Mouse (Mus musculus): ENCODE data around the gene Elane. TPM values are rescaled to one million over a fixed set of nuclear protein-coding genes. Genes with fewer than 3 reads are reported as not detected.
A peak's percentile ranks its signal among the peaks of the same experiment; 100 is the strongest.

Gene Elane
- polyA plus RNA-seq, 1 experiment from 2014 or later = 0.18 TPM

DNA sequence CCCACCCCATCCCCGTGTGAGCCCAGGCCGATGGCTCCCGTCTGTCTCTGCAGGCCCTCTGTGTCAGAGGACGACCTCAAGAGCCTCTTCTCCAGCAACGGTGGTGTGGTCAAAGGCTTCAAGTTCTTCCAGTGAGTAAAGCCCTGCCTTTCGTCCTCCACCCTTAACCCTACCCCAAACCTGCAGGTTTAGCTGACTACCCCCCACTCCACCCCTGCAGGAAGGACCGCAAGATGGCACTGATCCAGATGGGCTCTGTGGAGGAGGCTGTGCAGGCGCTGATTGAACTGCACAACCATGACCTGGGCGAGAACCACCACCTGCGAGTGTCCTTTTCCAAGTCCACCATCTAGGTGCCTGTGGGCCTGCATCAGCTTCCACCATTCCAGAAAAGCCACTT, 23.1 kb upstream of the Elane start:
- DNase-seq (ENCODE audit: low spot score, missing footprints) (no peak), ATAC-seq (ENCODE audit: low FRiP score) (no peak)
- no peaks in the 10 kb centered on the region for H3K9me3 ChIP-seq (ENCODE audit: control insufficient read depth, low read length)
- H3K4me3 ChIP-seq (ENCODE audit: low read depth, low read length) = no peak overlapping the region
- H3K4me2 ChIP-seq = no peak overlapping the region
- H3K36me3 ChIP-seq (ENCODE audit: control insufficient read depth, insufficient read depth, low read length) = peaks cover 53% of the 10 kb centered on the region
- WGBS = 83% methylated on average over 10 of the region's 10 CpGs
- no peaks in the 10 kb centered on the region for H3K27me3 ChIP-seq (ENCODE audit: control insufficient read depth, insufficient read depth, low read length)
- H3K27ac ChIP-seq (ENCODE audit: low read depth, low read length) = no peak overlapping the region
- peaks cover 5% of the 10 kb centered on the region for H3K4me1 ChIP-seq (ENCODE audit: control insufficient read depth, insufficient read depth, low read length)
- H3K9ac ChIP-seq (ENCODE audit: low read length) = no peak overlapping the region

DNA sequence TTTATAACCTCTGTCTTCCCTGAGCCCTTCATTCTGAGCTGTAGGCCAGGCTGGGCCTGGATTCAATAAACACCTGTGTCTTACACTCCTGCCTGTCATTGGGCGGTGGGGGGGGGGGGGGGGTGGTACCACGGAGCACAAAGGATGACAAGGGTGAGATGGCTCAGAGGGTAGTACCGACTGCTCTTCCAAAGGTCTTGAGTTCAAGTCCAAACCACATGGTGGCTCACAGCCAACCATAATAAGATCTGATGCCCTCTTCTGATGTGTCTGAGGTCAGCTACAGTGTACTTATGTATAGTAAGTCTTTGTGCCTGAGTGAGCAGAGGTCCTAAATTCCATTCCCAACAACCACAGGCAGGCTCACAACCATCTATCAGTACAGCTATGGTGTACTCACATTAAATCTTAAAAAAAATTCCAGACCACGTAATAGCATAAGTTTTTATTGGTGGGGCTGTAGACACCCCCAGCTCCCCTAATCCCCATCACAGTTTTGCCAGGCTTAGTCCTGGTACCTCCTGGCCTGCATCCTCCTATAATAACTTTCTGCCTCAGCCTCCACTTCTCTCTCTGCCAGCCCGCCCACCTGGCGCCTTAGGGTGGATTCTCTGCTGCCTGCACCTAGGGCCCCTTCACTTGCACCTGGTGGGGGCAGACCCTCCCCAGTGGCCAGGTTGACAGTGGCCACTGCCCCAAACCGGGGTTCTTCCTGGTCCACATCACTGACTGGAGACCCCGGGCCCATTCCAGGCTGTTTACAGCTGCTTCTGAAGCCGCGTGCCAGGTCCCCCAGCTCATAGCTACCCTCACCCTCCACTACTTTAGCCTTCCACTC, 21.5 kb upstream of the Elane start:
- Histone ChIP-seq H3K4me3 (ENCODE audit: low read depth, low read length) (no peak overlapping the region), H3K4me2 (no peak overlapping the region), H3K36me3 (ENCODE audit: control insufficient read depth, insufficient read depth, low read length) (peaks cover 55% of the 10 kb centered on the region), H3K9me3 (ENCODE audit: control insufficient read depth, low read length) (no peaks in the 10 kb centered on the region), H3K27me3 (ENCODE audit: control insufficient read depth, insufficient read depth, low read length) (no peaks in the 10 kb centered on the region), H3K27ac (ENCODE audit: low read depth, low read length) (no peak overlapping the region), H3K4me1 (ENCODE audit: control insufficient read depth, insufficient read depth, low read length) (peaks cover 3% of the 10 kb centered on the region; the same call in 1 of the 2 replicates), H3K9ac (ENCODE audit: low read length) (no peak overlapping the region)
- 63% methylated on average over 10 of the region's 10 CpGs for WGBS
- ATAC-seq (ENCODE audit: low FRiP score) (peak; percentile 28), DNase-seq (ENCODE audit: low spot score, missing footprints) (peak; percentile 89)

DNA sequence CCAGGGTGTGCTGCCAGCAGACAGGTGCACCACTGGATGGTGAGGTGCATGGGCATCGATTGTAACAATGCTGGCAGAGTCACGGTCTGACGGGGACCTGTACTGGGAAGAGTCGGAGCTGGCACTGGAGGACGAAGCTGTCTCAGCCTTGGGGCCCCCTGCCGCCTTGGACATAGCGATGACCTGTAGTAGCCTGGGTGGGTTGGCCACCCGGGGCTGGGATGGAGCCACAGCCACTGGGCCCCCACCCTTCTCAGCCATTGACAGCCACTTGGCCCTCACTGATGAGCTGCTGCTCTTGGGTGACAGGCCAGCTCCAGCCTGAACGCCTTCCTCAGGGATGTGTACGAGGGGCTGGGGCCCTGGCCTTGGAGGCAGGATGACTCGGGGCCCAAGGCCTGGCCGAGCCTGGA, 20.9 kb upstream of the Elane start:
- no peaks in the 10 kb centered on the region for H3K9me3 ChIP-seq (ENCODE audit: control insufficient read depth, low read length)
- H3K36me3 ChIP-seq (ENCODE audit: control insufficient read depth, insufficient read depth, low read length) = peaks cover 49% of the 10 kb centered on the region
- H3K27ac ChIP-seq (ENCODE audit: low read depth, low read length) = no peak overlapping the region
- ATAC-seq (ENCODE audit: low FRiP score) (peak; percentile 38), DNase-seq (ENCODE audit: low spot score, missing footprints) (peak; percentile 89)
- H3K9ac ChIP-seq (ENCODE audit: low read length) = no peak overlapping the region
- H3K4me3 ChIP-seq (ENCODE audit: low read depth, low read length) = no peak overlapping the region
- H3K27me3 ChIP-seq (ENCODE audit: control insufficient read depth, insufficient read depth, low read length) = no peaks in the 10 kb centered on the region
- peaks cover 3% of the 10 kb centered on the region; the same call in 1 of the 2 replicates for H3K4me1 ChIP-seq (ENCODE audit: control insufficient read depth, insufficient read depth, low read length)
- 65% methylated on average over 12 of the region's 12 CpGs for WGBS
- no peak overlapping the region for H3K4me2 ChIP-seq

GRCm38 (mm10) chr10:79865801-79866295, 20.2 kb upstream of the Elane start:
- H3K27ac ChIP-seq (ENCODE audit: low read depth, low read length) = 0 out of 2 replicates have a peak overlapping the region, but pooled peaks have one; percentile 20
- H3K9ac ChIP-seq (ENCODE audit: low read length) = no peak overlapping the region
- ATAC-seq (ENCODE audit: low FRiP score) (peak; percentile 24; the same call in 1 of the 2 replicates), DNase-seq (ENCODE audit: low spot score, missing footprints) (no peak)
- WGBS = 76% methylated on average over 19 of the region's 19 CpGs
- no peak overlapping the region for H3K4me2 ChIP-seq
- peaks cover 3% of the 10 kb centered on the region; the same call in 1 of the 2 replicates for H3K4me1 ChIP-seq (ENCODE audit: control insufficient read depth, insufficient read depth, low read length)
- H3K4me3 ChIP-seq (ENCODE audit: low read depth, low read length) = no peak overlapping the region
- H3K27me3 ChIP-seq (ENCODE audit: control insufficient read depth, insufficient read depth, low read length) = no peaks in the 10 kb centered on the region
- peaks cover 43% of the 10 kb centered on the region for H3K36me3 ChIP-seq (ENCODE audit: control insufficient read depth, insufficient read depth, low read length)
- H3K9me3 ChIP-seq (ENCODE audit: control insufficient read depth, low read length) = no peaks in the 10 kb centered on the region

- H3K36me3 ChIP-seq (ENCODE audit: control insufficient read depth, insufficient read depth, low read length) = peaks cover 45% of the 10 kb centered on the region
- no peak overlapping the region for H3K4me3 ChIP-seq (ENCODE audit: low read depth, low read length)
- WGBS = 82% methylated on average over 11 of the region's 11 CpGs
- no peaks in the 10 kb centered on the region for H3K9me3 ChIP-seq (ENCODE audit: control insufficient read depth, low read length)
- no peak overlapping the region for H3K9ac ChIP-seq (ENCODE audit: low read length)
- ATAC-seq (ENCODE audit: low FRiP score) (no peak), DNase-seq (ENCODE audit: low spot score, missing footprints) (no peak)
- H3K4me2 ChIP-seq = no peak overlapping the region
- H3K27ac ChIP-seq (ENCODE audit: low read depth, low read length) = no peak overlapping the region
- H3K4me1 ChIP-seq (ENCODE audit: control insufficient read depth, insufficient read depth, low read length) = peaks cover 3% of the 10 kb centered on the region; the same call in 1 of the 2 replicates
- H3K27me3 ChIP-seq (ENCODE audit: control insufficient read depth, insufficient read depth, low read length) = no peaks in the 10 kb centered on the region
Measured at GRCm38 (mm10) chr10:79866601-79867000, 19.4 kb upstream of the Elane start.

DNA sequence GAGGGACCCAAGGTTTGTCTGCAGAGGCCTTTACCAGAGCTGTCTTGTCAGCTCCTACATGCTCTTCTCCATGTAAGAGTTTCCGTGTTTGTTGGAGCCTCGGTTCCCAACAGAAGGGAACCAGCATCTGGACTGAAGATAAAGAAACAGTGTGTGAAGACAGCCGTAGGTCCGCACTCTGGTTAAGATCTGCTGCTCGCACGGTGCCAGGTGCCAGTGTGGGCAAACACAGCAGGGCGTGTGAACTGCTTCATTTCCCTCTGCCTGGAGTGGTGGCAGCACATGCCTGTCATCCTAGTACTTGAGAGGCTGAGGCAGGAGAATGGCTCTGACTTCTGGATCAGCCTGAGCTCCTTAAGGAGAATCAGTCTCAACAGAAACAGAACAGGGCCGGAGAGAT, 14.2 kb upstream of the Elane start:
- H3K9me3 ChIP-seq (ENCODE audit: control insufficient read depth, low read length) = no peaks in the 10 kb centered on the region
- 94% methylated on average over 8 of the region's 8 CpGs for WGBS
- no peak overlapping the region for H3K4me2 ChIP-seq
- no peak overlapping the region for H3K4me3 ChIP-seq (ENCODE audit: low read depth, low read length)
- H3K27me3 ChIP-seq (ENCODE audit: control insufficient read depth, insufficient read depth, low read length) = no peaks in the 10 kb centered on the region
- no peak for DNase-seq (ENCODE audit: low spot score, missing footprints)
- no peak for ATAC-seq (ENCODE audit: low FRiP score)
- H3K9ac ChIP-seq (ENCODE audit: low read length) = no peak overlapping the region
- peaks cover 13% of the 10 kb centered on the region for H3K4me1 ChIP-seq (ENCODE audit: control insufficient read depth, insufficient read depth, low read length)
- H3K27ac ChIP-seq (ENCODE audit: low read depth, low read length) = no peak overlapping the region
- peaks cover 18% of the 10 kb centered on the region for H3K36me3 ChIP-seq (ENCODE audit: control insufficient read depth, insufficient read depth, low read length)

DNA sequence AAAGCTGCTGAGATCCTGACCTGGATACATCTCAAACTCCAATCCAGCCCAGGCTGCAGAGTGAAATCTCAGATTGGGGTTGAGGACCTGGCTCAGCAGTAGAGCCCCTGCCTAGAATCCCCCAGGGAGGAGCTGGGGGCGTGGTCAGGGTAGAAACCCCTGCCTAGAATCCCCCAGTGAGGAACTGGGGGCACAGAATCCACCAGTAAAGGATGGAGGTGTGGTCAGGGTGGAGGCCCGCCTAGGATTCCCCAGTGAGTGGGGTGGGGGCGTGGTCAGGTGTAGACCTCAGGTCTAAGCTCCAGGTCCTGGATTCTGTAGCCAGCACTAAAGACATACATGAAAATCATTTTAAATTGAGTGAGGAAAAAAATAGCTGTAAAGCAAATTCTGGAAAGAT, 13.2 kb upstream of the Elane start:
- Histone ChIP-seq H3K4me1 (ENCODE audit: control insufficient read depth, insufficient read depth, low read length) (peaks cover 13% of the 10 kb centered on the region), H3K36me3 (ENCODE audit: control insufficient read depth, insufficient read depth, low read length) (peaks cover 13% of the 10 kb centered on the region), H3K4me2 (peak overlapping the region; percentile 80), H3K9me3 (ENCODE audit: control insufficient read depth, low read length) (no peaks in the 10 kb centered on the region), H3K27ac (ENCODE audit: low read depth, low read length) (no peak overlapping the region), H3K27me3 (ENCODE audit: control insufficient read depth, insufficient read depth, low read length) (no peaks in the 10 kb centered on the region), H3K9ac (ENCODE audit: low read length) (peak overlapping the region; percentile 96), H3K4me3 (ENCODE audit: low read depth, low read length) (peak overlapping the region; percentile 80)
- ATAC-seq (ENCODE audit: low FRiP score) (no peak), DNase-seq (ENCODE audit: low spot score, missing footprints) (no peak)
- 56% methylated on average over 3 of the region's 3 CpGs for WGBS

- ATAC-seq (ENCODE audit: low FRiP score) (no peak), DNase-seq (ENCODE audit: low spot score, missing footprints) (no peak)
- Histone ChIP-seq H3K4me2 (peak overlapping the region; percentile 80), H3K27me3 (ENCODE audit: control insufficient read depth, insufficient read depth, low read length) (no peaks in the 10 kb centered on the region), H3K36me3 (ENCODE audit: control insufficient read depth, insufficient read depth, low read length) (peaks cover 13% of the 10 kb centered on the region), H3K9me3 (ENCODE audit: control insufficient read depth, low read length) (no peaks in the 10 kb centered on the region), H3K4me3 (ENCODE audit: low read depth, low read length) (peak overlapping the region; percentile 80), H3K9ac (ENCODE audit: low read length) (peak overlapping the region; percentile 96), H3K4me1 (ENCODE audit: control insufficient read depth, insufficient read depth, low read length) (peaks cover 13% of the 10 kb centered on the region), H3K27ac (ENCODE audit: low read depth, low read length) (no peak overlapping the region)
- WGBS = 24% methylated on average over 6 of the region's 6 CpGs
Measured at GRCm38 (mm10) chr10:79873313-79873712, 12.7 kb upstream of the Elane start.

GRCm38 (mm10) chr10:79873715-79874289, 12.2 kb upstream of the Elane start:
- H3K9ac ChIP-seq (ENCODE audit: low read length) = peak overlapping the region; percentile 96
- peak overlapping the region; percentile 80 for H3K4me3 ChIP-seq (ENCODE audit: low read depth, low read length)
- peaks cover 13% of the 10 kb centered on the region for H3K36me3 ChIP-seq (ENCODE audit: control insufficient read depth, insufficient read depth, low read length)
- ATAC-seq (ENCODE audit: low FRiP score) (peak; percentile 10; the same call in 1 of the 2 replicates), DNase-seq (ENCODE audit: low spot score, missing footprints) (no peak)
- H3K27me3 ChIP-seq (ENCODE audit: control insufficient read depth, insufficient read depth, low read length) = no peaks in the 10 kb centered on the region
- H3K4me2 ChIP-seq = peak overlapping the region; percentile 80
- H3K27ac ChIP-seq (ENCODE audit: low read depth, low read length) = peak overlapping the region; percentile 87
- WGBS = 1% methylated on average over 26 of the region's 26 CpGs
- H3K4me1 ChIP-seq (ENCODE audit: control insufficient read depth, insufficient read depth, low read length) = peaks cover 13% of the 10 kb centered on the region
- H3K9me3 ChIP-seq (ENCODE audit: control insufficient read depth, low read length) = no peaks in the 10 kb centered on the region
